Mouse (Mus musculus) layer of hippocampus, adult 2 months (tissue): ENCODE measurements around the gene Blzf1. TPM values are rescaled to one million over a fixed set of nuclear protein-coding genes. Genes with fewer than 3 reads are reported as not detected.
A peak's percentile ranks its signal among the peaks of the same experiment; 100 is the strongest.

Experiments used
- DNase-seq, 2 experiments: peaks; one replicate each; pipeline ENCODE4 v3.0.0; 2022; ENCODE audit warnings: low spot score in 2 of 2
- H3K27ac ChIP-seq: fragments of 200-600 bp; 2 replicates; pipeline ENCODE4 v1.8.1; 2022
- H3K4me3 ChIP-seq: fragments of 200-600 bp; 2 replicates; pipeline ENCODE4 v1.8.1; 2022; ENCODE audit warnings: mild to moderate bottlenecking
- CTCF ChIP-seq: fragments of 200-600 bp; conservative IDR thresholded peaks from 2 replicates; pipeline ENCODE4 v1.8.1; 2022; ENCODE audit warnings: antibody characterized with exemption, mild to moderate bottlenecking, moderate library complexity
- total RNA-seq, 2 experiments: library from RNA; stranded (reverse); gene quantifications; 2 replicates each; pipeline ENCODE4 v1.2.3; 2021

The Blzf1 gene
- total RNA-seq, 2 experiments from 2014 or later, result 23.2 to 26.8 TPM

DNA sequence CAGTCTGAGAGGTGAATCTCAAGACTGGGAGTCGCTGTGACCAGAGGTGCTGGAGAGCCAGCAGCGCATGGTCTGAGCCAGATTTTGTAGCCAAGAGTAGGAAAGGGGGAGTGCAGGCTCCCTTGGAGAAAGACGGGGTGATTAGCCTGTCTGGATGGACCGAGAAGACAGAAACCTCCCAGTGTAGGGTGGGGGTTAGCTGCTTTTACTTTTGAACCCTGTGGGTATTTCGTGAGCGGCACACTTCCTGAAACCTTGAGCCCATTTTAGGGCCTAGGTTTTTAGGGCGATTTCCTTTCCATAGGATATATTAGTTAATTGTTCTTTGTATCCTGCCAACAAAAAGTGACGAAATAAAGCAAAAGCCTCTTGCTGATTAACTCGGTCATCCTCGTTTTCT is 59.3 kb downstream of the Blzf1 start:
- peak overlapping the region; percentile 69 for H3K4me3 ChIP-seq
- peak overlapping the region; percentile 97 for H3K27ac ChIP-seq
- DNase-seq, result no peak

DNA sequence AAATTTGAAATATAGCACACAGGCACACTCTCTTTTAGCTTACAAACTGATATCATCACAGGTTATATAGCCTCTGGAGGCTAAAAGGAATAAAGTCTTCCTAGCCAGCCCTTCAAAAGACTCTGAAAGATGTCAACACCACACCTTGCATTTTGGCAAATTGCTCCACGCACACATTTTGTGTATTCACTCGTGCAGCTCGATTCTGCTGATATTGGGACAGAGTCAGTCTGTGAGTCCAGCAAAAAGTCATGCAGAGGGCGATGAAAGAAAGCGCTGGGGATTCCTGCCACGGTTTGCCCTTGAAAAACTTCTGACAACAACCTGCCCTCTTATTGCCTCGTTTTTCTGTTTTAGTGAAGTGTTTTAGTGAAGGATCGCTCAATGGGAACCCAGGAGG is 59.8 kb downstream of the Blzf1 start:
- Histone ChIP-seq H3K4me3 (no peak overlapping the region), H3K27ac (0 out of 2 replicates have a peak overlapping the region, but pooled peaks have one; percentile 97)
- TF ChIP-seq CTCF, result no peak
- DNase-seq, result no peak

More for the DNA sequence above, 59.3 kb downstream of the Blzf1 start:
- no peak for TF ChIP-seq CTCF

DNA sequence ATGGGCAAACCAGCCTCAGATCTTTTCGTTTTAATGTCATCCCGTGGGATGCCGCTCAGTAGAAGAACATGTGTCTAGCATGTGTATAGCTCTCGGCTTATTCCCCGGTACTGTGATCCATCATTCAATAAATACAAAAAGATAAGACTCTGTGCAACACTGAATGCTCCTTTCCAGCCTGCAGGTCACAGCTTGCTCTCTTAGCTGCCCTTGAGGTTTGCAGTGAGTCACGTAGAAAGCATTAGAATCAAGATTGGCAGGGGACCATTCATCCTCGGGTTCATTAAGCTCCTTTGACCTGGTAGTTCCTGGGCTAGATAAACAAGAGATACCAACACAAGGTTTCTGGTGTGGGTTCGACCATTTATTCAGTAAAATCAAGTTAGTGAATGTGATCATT is 64.5 kb downstream of the Blzf1 start:
- DNase-seq, result no peak
- no peak for TF ChIP-seq CTCF
- H3K27ac ChIP-seq, result no peak overlapping the region
- H3K4me3 ChIP-seq, result no peak overlapping the region

DNA sequence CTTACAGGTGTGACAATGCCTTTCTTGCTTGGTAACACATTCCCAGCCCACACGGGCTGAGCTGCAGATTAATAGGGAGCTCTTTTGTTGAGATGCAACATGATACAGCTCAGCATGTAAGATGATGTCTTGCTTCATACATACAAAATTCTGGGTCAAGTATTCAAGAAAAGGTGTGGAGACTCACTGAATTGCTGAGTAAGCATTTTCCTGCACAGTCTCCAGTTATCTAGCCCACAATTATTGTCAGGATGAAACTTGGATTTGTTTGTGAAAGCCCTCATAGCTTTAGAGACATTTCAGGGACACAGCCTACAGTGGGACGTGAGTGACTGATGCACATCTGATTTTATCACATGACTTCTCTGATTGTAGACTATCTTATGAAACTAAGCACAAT is 65.8 kb downstream of the Blzf1 start:
- TF ChIP-seq CTCF, result no peak
- Histone ChIP-seq H3K4me3 (no peak overlapping the region), H3K27ac (no peak overlapping the region)
- DNase-seq, result no peak

Other genes starting within 250 kb of the Blzf1 start
- under 1 TPM in 1 of 2 experiments, not detected in 1; 0.07 TPM for gene Sell, start 245.5 kb downstream of the Blzf1 start, total RNA-seq
- not detected for gene Selp, start 192.2 kb downstream of the Blzf1 start, total RNA-seq
- under 1 TPM; 0.37 to 0.92 TPM for gene F5, start 155.7 kb downstream of the Blzf1 start, total RNA-seq
- 10 to 100 TPM; 10.1 to 15.3 TPM for gene Slc19a2, start 58.4 kb downstream of the Blzf1 start, total RNA-seq
- gene Ccdc181, start 31.9 kb downstream of the Blzf1 start, total RNA-seq, result 10 to 100 TPM; 21.7 to 24.8 TPM
- gene Nme7, start 3.4 kb downstream of the Blzf1 start, total RNA-seq, result 10 to 100 TPM; 24.0 to 31.5 TPM
- 1,000 to 10,000 TPM; 1,930 to 2,057 TPM for gene Atp1b1, start 150.9 kb upstream of the Blzf1 start, total RNA-seq